Comparison of ENCODE assay signal across 8 mouse cellular contexts in the genomic region with DNA sequence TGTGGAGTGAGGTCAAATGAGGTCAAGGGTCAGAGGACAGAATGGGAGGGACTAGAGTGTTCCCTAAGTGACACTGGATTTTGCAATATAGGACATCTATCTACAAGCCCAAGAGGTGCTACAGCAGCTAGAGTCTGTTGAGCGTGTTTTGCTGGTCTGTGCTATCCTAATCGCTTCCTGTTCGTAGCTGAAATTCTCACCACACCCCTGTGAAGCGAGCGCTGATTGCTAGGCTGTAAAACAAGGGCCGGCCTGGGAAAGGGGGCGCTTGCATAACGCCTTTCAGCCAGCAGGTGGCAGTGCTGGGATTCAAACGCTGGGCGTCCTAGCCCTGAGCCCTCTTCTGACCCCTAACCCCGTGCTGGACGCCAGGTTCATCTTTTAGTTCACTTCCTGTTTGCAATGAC. TPM values are rescaled to one million over a fixed set of nuclear protein-coding genes. Genes with fewer than 3 reads are reported as not detected.
DNase-seq lines count a peak whose midpoint lies in the region; ATAC-seq and TF ChIP-seq lines count a peak whose summit lies in the region.

No protein-coding gene starts in this region.

- no peaks in the 10 kb centered on the region for H3K36me3 ChIP-seq in ES-E14 (ENCODE audit: control insufficient read depth, insufficient read depth, low read length, poor library complexity, severe bottlenecking)
- H3K36me3 ChIP-seq in forebrain, embryonic 13.5 days (ENCODE audit: poor library complexity, severe bottlenecking): no peaks in the 10 kb centered on the region
- peaks cover 4% of the 10 kb centered on the region; the same call in 1 of the 2 replicates for H3K36me3 ChIP-seq in lung, embryonic 16.5 days (ENCODE audit: control insufficient read depth, insufficient read depth, low read length)

- no peak for TF ChIP-seq POLR2A in olfactory bulb, adult 2 months (IDR thresholded peaks at IDR 0.05; ENCODE audit: insufficient read depth, low read depth, low read length)

- ATAC-seq in cerebellum, adult (ENCODE audit: insufficient number of reproducible peaks, low FRiP score, low TSS enrichment): peak; percentile 49; the same call in 1 of the 2 replicates
- peak; percentile 65 for ATAC-seq in forebrain, embryonic 13.5 days
- peak; percentile 71 for ATAC-seq in lung, embryonic 16.5 days (ENCODE audit: low read depth)

- H3K4me1 ChIP-seq in ES-E14 (ENCODE audit: control insufficient read depth in 2 of 2, insufficient read depth in 2 of 2, low read length in 2 of 2, poor library complexity in 1 of 2): peaks cover 15 to 16% of the 10 kb centered on the region in 2 experiments
- H3K4me1 ChIP-seq in forebrain, embryonic 13.5 days: 0 out of 2 replicates have a peak, but pooled peaks cover 3% of the 10 kb centered on the region
- H3K4me1 ChIP-seq in lung, embryonic 16.5 days (replicated peaks; ENCODE audit: control insufficient read depth, insufficient read depth, low read length): peaks cover 3% of the 10 kb centered on the region; the same call in 1 of the 2 replicates
- H3K4me1 ChIP-seq in olfactory bulb, adult 2 months (ENCODE audit: control insufficient read depth, insufficient read depth, low read length): peaks cover 3% of the 10 kb centered on the region; the same call in 1 of the 2 replicates

- in situ Hi-C loops in ES-E14 (cut with MboI; ENCODE audit: low sequenced_read_pairs in 2 of 2, unreplicated experiment in 2 of 2): loop anchor here (10.0 kb wide), 2 partner anchors 383 to 543 kb away; no protein-coding TSS in a partner anchor

- H3K27ac ChIP-seq in ES-E14 (ENCODE audit: insufficient read depth, low read depth, low read length, poor library complexity, severe bottlenecking): no peak overlapping the region; the same call in 1 of the 2 replicates
- no peak overlapping the region for H3K27ac ChIP-seq in forebrain, embryonic 13.5 days
- no peak overlapping the region for H3K27ac ChIP-seq in lung, embryonic 16.5 days (ENCODE audit: low read length)
- H3K27ac ChIP-seq in olfactory bulb, adult 2 months (ENCODE audit: insufficient read depth, low read depth, low read length): no peak overlapping the region

- peaks cover 12% of the 10 kb centered on the region; the same call in 1 of the 2 replicates for H3K27me3 ChIP-seq in forebrain, embryonic 13.5 days
- H3K27me3 ChIP-seq in lung, embryonic 16.5 days (ENCODE audit: control insufficient read depth, insufficient read depth, low read depth, low read length): peaks cover 2% of the 10 kb centered on the region; the same call in 1 of the 2 replicates

- peak overlapping the region in 1 of 2 experiments; percentile 57; a peak in 2 of 4 replicates for H3K4me3 ChIP-seq in ES-E14 (ENCODE audit: insufficient read depth in 1 of 2, low read depth in 1 of 2, low read length in 2 of 2, poor library complexity in 1 of 2, severe bottlenecking in 1 of 2)
- no peak overlapping the region for H3K4me3 ChIP-seq in forebrain, embryonic 13.5 days
- no peak overlapping the region for H3K4me3 ChIP-seq in lung, embryonic 16.5 days (ENCODE audit: low read length)
- no peak overlapping the region for H3K4me3 ChIP-seq in olfactory bulb, adult 2 months (ENCODE audit: insufficient read depth, low read depth, low read length)

- intact Hi-C loops in heart, postnatal 14 days (cut with DNase I): loop anchor here (10.0 kb wide), 2 partner anchors 543 to 593 kb away; no protein-coding TSS in a partner anchor

- H3K4me2 ChIP-seq in forebrain, embryonic 13.5 days: peak overlapping the region; percentile 11; the same call in 1 of the 2 replicates
- H3K4me2 ChIP-seq in lung, embryonic 16.5 days (ENCODE audit: low read depth, low read length): peak overlapping the region; percentile 33

- peak; percentile 87 for TF ChIP-seq CTCF in olfactory bulb, adult 2 months (IDR thresholded peaks at IDR 0.05; ENCODE audit: insufficient read depth, low read depth, low read length)

- DNase-seq in ES-E14 (ENCODE audit: low read depth, low spot score): peak; percentile 88
- peak; percentile 81 to 85 for DNase-seq in heart, postnatal 14 days
- DNase-seq in large intestine, adult 2 months (ENCODE audit: low read depth, low spot score): peak; percentile 75
- peak; percentile 83 for DNase-seq in thymus, postnatal 0 days (ENCODE audit: low spot score)

- WGBS in forebrain, embryonic 13.5 days: 2% methylated on average over 12 of the region's 12 CpGs
- WGBS in large intestine, adult 2 months: under 1% methylated on average over 12 of the region's 12 CpGs
- WGBS in lung, embryonic 16.5 days: under 1% methylated on average over 12 of the region's 12 CpGs
- 3% methylated on average over 12 of the region's 12 CpGs for WGBS in olfactory bulb, adult 2 months

- H3K9ac ChIP-seq in ES-E14 (ENCODE audit: insufficient read depth, low read depth, low read length, poor library complexity, severe bottlenecking): no peak overlapping the region
- H3K9ac ChIP-seq in forebrain, embryonic 13.5 days: no peak overlapping the region
- H3K9ac ChIP-seq in lung, embryonic 16.5 days (ENCODE audit: low read length): no peak overlapping the region

- H3K9me3 ChIP-seq in ES-E14 (ENCODE audit: control insufficient read depth, insufficient read depth, low read depth, low read length): no peaks in the 10 kb centered on the region
- no peaks in the 10 kb centered on the region for H3K9me3 ChIP-seq in forebrain, embryonic 13.5 days (replicated peaks)
- H3K9me3 ChIP-seq in lung, embryonic 16.5 days (ENCODE audit: control insufficient read depth, low read length): no peaks in the 10 kb centered on the region

TF ChIP-seq in ES-E14, 5 proteins besides CTCF, POLR2A, EP300 and RAD21:
- TF ChIP-seq ZC3H11A (IDR thresholded peaks at IDR 0.05; ENCODE audit: borderline replicate concordance, low read depth, low read length) (peak; percentile 48; the same call in 1 of the 2 replicates), HCFC1 (IDR thresholded peaks at IDR 0.05; ENCODE audit: borderline replicate concordance, insufficient read depth, low read length) (no peak)

RNA-seq across cellular contexts. Expression of a gene that starts 7.9 kb away (rescaled TPM):
- 15.7 and 20.0 TPM in 2 replicates for total RNA-seq in ES-E14 (2012; rRNA removed)
- polyA plus RNA-seq in forebrain, embryonic 13.5 days (2015; fragmentation: Nextera tagmentation; extraction: Ambion mirVana): 21.2 and 21.5 TPM in 2 replicates
- 10 to 100 TPM; 43.5 to 52.3 TPM for total RNA-seq in heart, postnatal 14 days (2021)
- polyA plus RNA-seq in large intestine, adult 2 months (2012; rRNA removed): 26.1 and 33.6 TPM in 2 replicates
- polyA plus RNA-seq in lung, embryonic 16.5 days (2015; fragmentation: Nextera tagmentation; extraction: Ambion mirVana): 60.8 and 68.6 TPM in 2 replicates
- not detected in 2 replicates for polyA plus RNA-seq in olfactory bulb, adult 2 months (2012; ENCODE audit: insufficient read depth, insufficient read length, low replicate concordance, missing spikeins)
- 70.5 and 73.3 TPM in 2 replicates for polyA plus RNA-seq in thymus, postnatal 0 days (2015; fragmentation: Nextera tagmentation; extraction: Ambion mirVana)

RNA-seq across cellular contexts. Expression of a gene that starts 17.0 kb away (rescaled TPM):
- 6.1 and 9.5 TPM in 2 replicates for total RNA-seq in ES-E14 (2012; rRNA removed)
- polyA plus RNA-seq in forebrain, embryonic 13.5 days (2015; fragmentation: Nextera tagmentation; extraction: Ambion mirVana): 0.63 and 2.2 TPM in 2 replicates
- total RNA-seq in heart, postnatal 14 days (2021): 1 to 10 TPM; 1.4 to 7.9 TPM
- polyA plus RNA-seq in large intestine, adult 2 months (2012; rRNA removed): 5.2 and 6.7 TPM in 2 replicates
- polyA plus RNA-seq in lung, embryonic 16.5 days (2015; fragmentation: Nextera tagmentation; extraction: Ambion mirVana): 2.1 and 2.8 TPM in 2 replicates
- polyA plus RNA-seq in olfactory bulb, adult 2 months (2012; ENCODE audit: insufficient read depth, insufficient read length, low replicate concordance, missing spikeins): 189 TPM in 1 of 2 replicates, not detected in the other
- polyA plus RNA-seq in thymus, postnatal 0 days (2015; fragmentation: Nextera tagmentation; extraction: Ambion mirVana): 282 TPM in 2 replicates

Comparison
In these comparisons a context has a peak if more than half of its experiments do, and no peak if none do; other contexts are left out.
1. RNA of a gene that starts 7.9 kb away (polyA plus RNA-seq): 70.5 to 73.3 TPM in thymus, postnatal 0 days, 60.8 to 68.6 TPM in lung, embryonic 16.5 days, 26.1 to 33.6 TPM in large intestine, adult 2 months and 21.2 to 21.5 TPM in forebrain, embryonic 13.5 days; not detected in olfactory bulb, adult 2 months; every median in the first group is over 10 times any median in the second.
2. RNA of a gene that starts 17.0 kb away (polyA plus RNA-seq): 282 TPM in thymus, postnatal 0 days and 189 TPM in olfactory bulb, adult 2 months; 5.2 to 6.7 TPM in large intestine, adult 2 months, 2.1 to 2.8 TPM in lung, embryonic 16.5 days and 0.63 to 2.2 TPM in forebrain, embryonic 13.5 days; every median in the first group is over 10 times any median in the second.
3. Peak in every context shown above with its lines, with median percentiles within 50 percentile points of each other: DNase-seq and ATAC-seq.